Mouse (Mus musculus) gastrocnemius, postnatal 25 days (tissue): ENCODE measurements at regions not wholly inside any gene's neighbourhood (a gene's known extent, or its start where the extent isn't known, plus 50 kb on each side); places are given as distances from the start of the nearest gene placed in this dataset.

Experiments
- DNase-seq: peaks from one replicate; pipeline ENCODE4 v3.0.0; 2022

DNA sequence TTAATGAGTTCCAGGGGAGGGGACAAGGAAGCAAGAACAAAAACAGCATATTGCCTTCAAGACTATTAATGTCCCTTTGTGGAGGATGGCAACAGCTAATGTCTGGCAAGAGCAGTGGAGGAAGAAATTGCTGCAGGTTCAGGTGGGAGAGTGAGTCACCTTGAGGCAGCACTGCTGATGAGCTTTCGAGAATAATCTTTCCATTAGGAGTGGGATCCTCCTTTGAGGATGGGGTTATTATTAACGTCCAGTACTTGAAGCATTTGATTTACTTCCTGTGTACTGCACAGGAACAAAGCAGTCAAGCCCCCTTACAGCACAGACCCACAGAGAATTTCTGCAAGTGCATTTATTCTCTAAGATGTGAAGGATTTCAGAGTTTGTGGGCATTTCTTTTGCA lies 671.2 kb upstream of the Stxbp6 start:
- no peak for DNase-seq

DNA sequence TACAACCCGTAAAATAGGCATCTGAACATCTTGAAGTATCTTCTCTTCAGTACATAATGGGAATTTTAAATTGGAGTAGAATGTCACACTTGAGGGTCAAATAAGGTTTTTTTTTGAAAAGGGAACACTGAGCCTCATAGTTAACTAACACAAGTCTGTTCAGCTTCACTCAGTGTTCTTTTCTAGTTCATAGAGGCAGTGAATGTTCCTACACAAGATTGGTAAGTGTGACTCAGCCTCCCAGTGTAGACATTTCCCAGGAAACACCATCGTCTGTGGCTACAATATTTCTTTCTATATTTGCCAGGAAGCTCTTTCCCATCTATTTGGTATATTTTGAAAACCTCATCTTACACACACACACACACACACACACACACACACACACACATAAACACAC lies 670.1 kb upstream of the Stxbp6 start:
- DNase-seq = no peak

DNA sequence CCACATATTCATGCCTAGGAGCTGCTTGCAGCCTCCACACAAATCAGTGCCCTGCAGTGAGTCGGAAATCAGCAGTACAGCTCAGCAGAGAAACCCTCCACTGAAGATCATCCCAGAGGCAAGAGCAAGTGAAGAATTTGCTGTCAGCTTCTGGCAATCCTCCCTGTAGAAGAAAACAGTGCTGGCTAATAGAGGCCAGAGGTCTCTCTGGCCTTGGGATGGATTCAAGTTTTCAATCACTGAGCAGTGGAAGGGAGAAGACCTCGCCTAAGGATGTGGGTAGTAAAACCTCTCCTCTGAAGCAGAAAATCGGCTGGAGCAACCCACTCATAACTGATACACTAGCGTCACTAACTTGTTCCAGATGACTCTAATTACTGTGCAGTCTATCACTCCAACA lies 659.2 kb upstream of the Stxbp6 start:
- DNase-seq = no peak

DNA sequence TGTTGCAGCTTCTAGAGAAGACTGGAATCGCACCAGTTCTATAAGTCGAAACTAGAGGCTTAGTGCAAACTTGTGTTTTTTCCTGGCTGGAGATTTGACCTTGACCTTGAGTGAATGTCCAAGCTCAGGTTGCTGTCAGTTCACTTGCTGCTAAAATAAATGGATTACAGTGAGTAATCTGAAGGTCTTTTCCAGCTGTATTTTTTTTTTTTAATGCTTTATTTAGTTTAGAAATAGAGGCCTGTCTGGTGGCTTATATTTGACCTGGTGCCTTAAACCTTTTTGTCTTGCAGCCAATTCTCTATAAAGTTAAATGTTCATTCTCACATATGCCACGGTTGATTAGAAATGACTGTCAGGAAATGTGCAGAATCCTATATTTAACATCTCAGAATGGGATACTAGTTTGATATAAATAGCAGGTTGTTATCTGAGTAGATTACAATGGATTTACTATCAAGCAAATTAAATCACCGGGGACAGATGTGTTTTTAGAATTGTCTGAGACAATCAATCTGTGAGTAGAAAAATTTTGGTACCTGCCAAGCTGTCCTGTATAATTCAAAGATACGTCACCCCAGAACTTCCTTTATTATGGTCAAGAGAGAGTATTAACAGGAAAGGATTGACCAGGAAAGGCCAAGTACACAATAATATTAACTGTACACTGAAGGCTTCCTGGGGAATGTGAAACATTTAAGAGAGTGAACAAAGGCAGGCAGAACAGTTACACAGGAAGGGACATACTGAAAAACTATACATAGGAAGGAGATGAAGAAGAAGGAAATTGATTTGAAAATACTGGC lies 650.3 kb upstream of the Stxbp6 start:
- DNase-seq = no peak

DNA sequence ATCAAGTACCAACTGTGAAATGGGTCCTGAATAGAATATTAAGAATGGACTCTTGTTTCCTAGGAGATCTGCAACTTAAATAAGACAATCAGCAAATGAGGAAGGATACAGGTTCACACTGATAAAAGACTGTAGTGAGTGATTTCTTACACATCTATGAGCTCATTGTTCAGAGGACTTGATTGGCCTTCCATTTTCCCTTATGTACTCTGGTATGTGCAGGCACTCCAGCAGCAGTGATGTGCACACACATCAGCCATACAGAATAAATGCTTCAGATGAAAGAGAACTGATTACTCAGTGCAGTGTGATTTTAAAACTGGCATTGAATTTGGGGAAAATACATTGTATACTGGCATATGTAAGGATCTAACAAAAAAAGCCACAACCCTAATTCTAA lies 636.8 kb upstream of the Stxbp6 start:
- no peak for DNase-seq

DNA sequence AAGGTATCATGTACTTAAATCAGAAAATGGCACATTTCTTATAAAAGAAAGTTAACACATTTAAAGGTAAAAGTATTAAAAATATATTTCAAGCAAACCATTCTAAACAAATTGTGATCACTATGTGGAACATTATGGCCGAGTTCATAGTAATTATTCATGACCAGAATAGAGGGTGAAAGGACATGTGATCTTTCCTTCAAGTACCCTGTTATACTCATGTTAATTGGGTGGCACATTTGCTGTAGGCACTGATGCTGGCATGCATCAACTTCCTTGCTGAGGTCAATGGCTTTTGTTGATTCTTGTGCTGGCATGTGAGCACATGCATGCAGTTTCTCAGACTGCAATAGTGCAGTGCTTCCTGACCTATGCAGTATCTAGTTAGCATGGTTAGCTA lies 636.3 kb upstream of the Stxbp6 start:
- DNase-seq = no peak

DNA sequence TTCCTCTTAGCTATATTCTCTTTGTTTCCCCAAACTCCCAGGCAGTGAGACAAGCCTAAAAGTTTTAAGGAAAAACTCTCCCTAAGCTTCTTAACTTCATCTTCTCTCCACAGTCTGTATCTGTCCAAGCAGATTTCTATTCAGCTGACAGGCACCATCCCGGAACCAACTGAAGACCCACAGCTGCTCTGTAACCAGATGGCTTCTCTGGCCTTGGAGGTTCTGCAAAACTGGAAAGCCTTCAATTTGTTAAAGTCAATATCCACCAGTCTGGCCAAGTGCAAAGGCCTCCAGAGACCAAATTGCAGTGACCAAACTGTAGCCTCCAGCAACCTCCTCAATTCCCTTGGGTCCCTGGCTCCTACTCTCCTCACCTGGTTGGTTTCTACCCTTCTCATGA lies 614.8 kb upstream of the Stxbp6 start:
- DNase-seq = peak; percentile 22

DNA sequence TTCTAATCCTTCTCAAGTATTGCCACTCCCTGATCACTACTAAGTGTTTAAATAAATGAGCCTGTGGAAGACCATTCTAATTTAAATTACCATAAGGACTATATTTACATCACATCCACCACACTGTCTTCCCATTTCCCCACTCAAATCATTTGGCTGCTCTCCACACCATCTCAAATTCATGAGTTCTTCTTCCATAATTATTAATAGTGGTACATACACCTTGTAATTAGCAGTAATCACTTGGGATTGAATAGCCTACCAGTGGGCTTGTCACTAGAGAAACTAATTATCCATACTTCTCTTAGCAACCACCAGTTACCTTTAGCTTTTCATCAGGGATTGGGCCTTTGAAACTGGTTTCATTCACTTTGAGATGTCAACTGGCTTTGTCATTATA lies 612.3 kb upstream of the Stxbp6 start:
- no peak for DNase-seq

DNA sequence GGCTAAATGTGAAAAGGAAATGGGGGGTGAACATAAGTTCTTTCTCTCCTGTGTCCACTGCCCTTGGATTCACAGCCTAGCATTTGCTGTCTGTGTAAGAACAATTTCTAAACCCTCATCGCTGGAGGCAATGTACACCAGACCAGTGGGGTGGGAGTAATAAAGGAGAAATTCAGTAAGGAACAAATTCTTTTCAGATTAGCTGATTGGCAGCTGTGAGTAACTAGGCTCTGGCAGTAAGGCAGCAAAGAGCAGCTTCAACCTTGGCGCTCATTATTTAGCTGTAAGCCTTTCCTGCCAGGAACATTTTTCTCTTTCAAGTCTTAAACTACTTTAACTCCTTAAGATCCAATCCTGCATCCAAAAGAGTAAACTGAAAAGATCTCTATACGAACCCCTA lies 597.9 kb upstream of the Stxbp6 start:
- no peak for DNase-seq

DNA sequence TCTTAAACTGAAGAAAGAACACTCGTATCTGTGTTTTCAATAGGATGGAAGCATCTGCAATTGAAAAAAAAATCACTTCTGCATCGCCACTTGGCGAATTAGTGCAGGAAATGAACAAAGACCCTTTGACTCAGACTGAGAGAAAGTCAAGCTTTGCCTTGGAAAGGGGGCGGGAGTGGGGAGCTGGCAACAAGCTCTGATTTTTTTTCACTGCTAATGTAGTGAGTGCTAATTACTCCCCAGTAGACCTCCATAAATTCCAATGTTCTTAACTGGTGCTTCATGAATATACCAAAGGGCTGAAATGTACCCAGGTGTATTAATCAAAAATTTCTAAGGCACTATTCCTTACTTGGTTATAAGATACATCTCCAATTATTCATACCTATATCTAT lies 597.0 kb upstream of the Stxbp6 start:
- DNase-seq = no peak

DNA sequence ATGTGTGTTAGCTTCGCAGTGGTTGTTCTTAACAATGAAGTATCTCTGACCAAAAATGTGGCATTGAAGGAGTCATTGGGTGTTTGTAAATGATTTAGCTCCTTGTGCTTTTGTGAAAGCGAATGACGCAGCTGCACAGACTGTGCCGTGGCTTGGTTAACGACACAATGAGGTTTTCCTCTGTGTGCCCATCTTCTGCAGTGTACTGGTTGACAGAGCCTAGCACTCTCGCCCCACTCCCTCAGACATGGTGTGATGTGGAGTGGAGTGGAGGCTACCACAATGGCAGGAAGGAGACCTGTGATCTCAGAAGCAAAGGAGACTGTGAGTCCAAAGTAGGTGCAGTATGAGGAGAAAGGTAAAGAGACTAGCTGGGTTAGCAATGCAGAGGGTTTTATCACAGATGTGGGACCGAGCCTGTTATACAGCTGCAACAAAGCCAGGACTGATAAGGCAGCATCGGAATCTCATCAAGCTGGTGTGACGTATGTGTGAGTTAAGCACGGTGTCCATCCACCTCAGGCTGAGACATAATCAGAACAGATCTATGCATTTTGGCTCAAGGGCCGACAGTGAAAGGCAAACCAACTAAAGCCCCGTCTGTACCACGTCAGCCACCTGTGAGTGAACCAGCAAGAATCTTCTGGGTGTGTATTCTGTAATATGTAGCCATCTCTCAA lies 596.5 kb upstream of the Stxbp6 start:
- DNase-seq = no peak

DNA sequence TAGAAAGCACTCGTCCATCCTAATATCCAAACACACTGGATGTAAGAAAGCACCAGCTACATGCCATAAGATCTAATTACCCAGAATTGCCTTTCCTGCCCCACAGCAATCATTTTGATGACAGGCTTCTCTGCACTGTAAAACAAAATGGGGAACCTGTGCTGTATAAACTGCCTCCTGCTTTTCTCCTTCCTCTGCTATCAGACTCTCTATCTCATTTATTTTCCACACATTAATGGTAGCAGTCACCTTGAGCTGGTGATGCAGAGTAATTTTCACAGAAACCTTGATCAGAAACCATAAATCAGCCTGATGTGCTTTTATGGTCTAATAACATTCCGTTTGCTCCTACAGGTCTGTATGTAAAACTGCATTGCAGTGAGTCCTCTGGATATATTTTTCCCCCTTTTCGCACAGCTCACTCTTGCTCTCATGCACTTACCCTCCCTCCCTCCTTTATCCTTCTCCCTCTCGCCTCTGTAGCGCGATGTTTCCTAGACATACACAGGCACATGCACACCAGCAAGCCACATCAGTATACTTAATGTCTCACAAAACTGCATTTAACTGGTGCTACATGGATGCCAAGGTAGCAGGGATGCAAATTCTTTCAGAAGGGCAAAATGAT lies 595.9 kb upstream of the Stxbp6 start:
- no peak for DNase-seq

DNA sequence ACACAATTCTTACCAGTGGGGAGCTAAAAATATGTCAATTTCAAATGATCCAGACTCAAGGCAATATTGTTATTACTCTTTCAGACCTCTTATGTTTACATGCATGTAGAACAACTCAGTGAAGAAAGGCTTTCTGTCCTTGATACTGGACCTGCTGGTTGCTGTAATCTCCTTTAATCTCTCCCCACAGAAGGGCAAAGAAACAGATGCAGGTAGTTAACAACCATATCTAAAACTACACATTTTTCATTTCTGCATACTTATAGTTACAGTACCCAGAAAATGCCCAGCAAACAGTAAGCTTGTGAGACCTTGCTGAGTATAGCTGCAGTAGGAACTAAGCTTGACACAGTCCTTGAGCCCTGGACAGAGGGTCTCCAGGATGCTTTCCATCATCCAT lies 585.1 kb upstream of the Stxbp6 start:
- no peak for DNase-seq

DNA sequence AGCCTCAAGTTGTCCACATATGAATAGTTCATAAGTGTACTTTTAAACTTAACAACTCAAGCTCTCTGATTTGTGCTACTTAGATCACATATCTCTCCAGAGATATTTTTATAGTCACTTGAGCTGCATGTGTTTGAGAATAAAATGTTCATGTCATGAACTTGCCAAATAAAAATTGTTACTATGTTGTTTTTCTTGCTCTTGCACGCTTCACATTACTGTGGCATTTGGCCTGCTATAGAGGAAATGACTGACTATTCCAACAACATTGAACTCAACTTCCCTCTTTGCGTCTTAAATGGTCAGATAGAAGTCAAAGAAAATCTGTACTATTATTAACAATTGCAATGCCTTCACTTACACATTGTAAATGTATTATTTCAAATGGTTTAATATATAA lies 582.1 kb upstream of the Stxbp6 start:
- DNase-seq = no peak

DNA sequence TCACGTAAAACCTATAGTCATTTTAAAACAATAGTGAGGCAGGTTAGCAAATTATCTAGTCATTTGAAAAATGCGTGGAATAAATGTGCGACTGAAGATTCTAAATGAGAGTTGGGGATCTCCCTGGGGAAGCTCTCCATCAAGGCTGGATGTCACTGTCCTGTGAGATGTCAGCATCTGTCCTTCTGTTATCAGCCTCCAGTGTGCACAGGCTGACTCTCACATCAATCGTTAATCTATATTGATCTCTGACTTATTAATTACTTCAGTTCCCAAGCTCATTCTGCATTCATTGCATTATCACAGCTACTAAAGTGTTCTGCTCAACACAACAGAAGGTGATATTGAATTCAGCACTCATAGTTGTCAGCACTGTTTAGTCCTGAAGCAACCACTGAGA lies 574.1 kb upstream of the Stxbp6 start:
- no peak for DNase-seq

DNA sequence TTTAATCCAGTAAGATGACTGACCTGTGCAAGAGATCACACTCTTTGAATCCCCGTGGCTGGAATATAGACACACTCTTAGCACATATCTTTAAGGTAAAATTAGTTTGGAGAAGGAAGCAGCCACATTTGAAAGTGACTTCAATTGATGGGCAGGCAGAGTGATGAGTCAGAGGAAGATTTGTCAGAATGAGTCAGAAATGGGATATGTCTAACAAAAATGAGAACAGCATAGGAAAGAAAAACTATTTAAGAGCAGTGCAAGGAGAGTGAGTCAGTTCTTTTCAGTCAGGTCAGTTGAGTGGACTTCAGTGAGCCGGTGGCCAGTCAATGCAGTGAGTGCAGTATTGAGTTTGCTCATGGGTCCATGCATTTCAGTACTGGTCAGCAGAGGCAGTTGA lies 569.7 kb upstream of the Stxbp6 start:
- no peak for DNase-seq

DNA sequence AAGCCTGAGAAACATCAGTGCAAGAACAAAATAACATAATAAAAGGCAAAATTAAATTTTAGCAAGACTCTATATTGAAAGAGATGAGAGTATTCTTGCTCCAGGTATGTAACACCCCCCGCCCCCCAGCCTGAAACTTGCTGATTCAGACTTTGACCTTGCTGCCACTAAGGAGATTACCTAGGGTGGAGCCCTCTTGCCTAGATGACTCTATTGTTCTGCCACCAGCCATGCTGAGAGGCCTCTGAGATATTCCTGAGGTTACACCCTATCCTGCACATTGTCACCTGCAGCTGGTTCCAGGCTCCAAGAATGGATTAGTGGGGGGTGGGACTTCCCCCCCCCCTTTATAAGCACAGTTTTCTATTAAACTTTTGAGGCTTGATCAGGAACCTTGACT lies 548.3 kb upstream of the Stxbp6 start:
- no peak for DNase-seq

DNA sequence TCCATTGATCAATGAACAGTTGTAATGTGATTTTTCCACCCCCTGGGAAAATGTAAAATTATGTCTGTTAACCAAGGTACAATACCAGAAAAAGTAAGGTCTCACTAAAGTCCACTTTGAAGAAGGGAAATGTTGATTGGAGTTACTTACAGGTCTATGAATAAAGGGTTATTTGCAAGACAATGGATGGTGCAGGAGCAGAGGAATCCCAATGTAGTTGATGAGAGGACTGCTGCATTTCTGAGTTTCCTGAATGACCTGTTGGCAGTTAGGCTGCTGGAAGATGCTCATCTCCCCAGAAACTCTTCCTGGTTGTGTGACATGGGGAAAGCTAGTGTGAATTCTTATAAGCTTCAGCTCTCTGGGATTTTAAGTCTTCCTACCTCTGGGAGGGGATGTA lies 545.5 kb upstream of the Stxbp6 start:
- DNase-seq = no peak

DNA sequence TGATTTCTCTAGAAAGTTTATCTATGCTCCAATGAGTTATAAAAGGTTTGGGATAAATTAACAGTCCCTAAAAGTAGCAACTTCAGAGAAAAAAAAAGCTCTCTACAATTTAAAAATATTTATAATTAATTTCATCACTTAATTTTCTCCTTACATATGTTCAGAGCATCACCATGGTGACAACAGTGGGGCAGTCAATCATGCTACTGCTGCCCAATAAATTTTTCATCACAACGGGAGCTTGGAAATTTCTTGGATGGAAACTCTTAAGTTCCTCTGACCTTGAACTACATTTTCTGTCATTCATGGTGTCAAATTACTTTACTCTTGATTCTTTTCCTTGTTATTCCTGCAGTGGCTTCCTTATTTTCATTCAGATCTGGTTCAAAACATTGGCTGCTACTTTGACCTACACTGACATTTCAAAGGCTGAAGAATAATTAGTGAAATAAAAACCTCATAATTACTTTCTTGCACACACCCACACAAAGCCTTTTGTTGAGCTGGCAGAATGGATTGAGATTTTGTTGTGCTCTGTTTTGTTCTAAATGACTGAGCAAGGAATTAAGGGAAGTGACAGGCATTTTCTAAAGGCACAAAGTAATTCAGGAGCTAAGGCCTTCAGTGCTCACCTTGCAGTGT lies 540.1 kb upstream of the Stxbp6 start:
- DNase-seq = no peak

DNA sequence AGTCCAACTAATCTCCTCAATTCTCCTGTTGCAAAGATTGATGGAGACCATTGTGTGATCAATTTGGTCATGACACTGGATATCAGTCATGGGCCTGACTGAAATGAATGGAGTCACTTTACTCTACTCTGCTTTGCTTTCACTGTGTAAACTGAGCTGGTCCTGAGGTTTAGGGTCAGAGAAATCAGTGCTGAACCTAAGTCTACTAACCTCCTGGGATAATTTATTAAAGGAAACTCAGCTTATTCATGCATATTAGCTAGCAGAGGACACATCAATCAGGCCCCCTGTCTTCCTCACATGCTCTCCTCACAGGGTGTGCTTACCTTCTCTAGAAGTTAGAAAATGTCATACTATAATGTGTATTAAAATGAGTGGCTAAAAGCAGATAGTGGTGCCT lies 539.6 kb upstream of the Stxbp6 start:
- DNase-seq = no peak

DNA sequence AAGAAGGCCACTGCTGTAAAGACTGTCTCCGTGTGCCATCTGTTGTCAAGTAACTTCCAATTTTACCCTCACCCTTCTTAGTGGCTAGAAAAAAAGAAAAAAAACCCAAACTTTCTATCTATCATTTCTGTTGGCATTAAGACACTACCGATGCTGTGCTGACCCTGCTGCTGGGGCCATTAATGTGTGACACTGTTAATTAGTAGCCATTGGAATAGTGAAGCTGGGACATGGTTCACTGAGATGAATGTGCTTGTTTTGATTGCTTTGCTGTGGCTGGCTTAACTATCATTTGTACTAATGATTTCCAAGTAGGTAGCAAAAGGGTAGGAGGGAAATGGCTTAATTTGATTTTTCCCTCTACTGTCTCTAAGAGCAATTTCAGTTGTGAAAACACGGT lies 524.9 kb upstream of the Stxbp6 start:
- no peak for DNase-seq

DNA sequence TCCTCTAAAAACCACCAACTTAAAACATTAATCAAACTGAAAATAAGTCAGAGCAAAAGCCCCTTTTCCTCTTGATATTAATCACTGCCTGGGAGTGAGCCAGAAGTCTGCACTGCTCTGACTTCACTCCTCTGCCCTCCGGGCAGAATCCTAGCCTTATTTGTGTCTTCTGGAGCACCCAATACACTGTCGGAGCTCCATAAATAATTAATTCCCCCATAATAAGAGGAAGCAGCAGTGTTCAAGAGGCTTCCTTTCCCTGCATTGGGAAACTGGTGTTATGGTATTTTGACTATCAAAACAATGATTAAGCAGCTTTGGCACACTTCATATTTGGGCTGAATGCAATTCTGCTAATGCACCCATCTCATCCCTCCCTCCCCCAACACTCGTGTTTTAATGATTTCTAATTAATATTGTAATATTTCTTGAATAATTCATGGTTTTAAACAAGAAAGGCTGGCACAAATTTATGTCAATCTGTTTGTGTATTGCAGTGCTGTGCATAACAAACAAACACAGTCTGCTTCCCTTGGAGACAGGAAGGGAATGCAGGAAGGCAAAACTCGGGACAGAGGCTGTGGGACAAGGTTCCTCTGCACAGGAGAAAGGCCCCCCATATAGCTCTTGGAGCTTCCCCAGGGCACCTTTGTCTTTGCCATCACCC lies 523.5 kb upstream of the Stxbp6 start:
- no peak for DNase-seq

DNA sequence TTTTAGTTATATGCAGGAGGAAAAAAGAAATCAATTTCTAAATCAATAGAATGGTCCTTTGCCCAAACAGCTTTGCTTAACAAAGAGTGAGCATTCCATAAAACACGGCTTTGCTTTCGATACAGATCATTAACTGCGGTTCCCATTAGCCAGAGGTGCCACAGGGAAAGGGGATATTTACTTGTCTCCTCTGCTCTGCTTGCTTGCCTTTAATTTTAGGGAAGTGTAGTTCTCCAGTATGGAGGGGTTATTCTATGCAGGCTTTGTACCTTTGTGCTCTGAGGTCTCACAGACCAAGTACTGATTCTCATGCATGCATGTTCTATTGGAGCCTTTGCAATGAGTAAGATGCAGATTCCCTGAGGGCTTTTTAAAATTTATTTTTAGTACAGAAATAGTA lies 520.2 kb upstream of the Stxbp6 start:
- no peak for DNase-seq
